Mouse (Mus musculus) spleen, postnatal 4 days (tissue): ENCODE measurements around the gene Cdk18.

ENCODE experiments used
- DNase-seq, 2 experiments: peaks; one replicate each; pipeline ENCODE4 v3.0.0; 2022; ENCODE audit warnings: low spot score in 2 of 2

Gene Cdk18

GRCm38 (mm10) chr1:132063096-132063495 is 76.4 kb downstream of the Cdk18 start:
- no peak for DNase-seq
